Mouse (Mus musculus) B cell, adult 2 months (primary cell): Measurements from ENCODE around the gene Dzip1.
A peak's percentile ranks its signal among the peaks of the same experiment; 100 is the strongest.

Experiments
- DNase-seq, 2 experiments: peaks; one replicate each; pipeline ENCODE4 v3.0.0; 2022

Gene Dzip1

GRCm38 (mm10) chr14:118868102-118868724 lies 57.0 kb downstream of the Dzip1 start:
- no peak for DNase-seq

DNA sequence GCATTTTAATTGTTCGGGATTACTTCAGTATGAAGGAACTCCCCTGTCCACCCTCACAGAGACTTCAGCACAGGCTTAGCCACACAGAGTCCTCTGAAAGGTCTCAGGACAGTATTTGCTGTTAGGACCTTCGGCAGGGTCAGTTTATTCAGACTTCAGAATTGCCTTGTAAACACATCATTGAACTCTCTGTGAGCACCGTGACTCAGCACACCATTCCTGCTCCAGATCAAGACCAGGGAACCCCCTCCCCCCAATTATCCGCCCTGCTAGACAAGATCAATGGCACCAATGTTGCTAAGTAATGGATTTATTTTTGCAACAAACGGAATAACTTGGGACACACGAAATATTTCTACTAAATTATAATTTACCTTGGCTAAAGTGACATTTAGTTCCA lies 57.9 kb downstream of the Dzip1 start:
- no peak for DNase-seq

GRCm38 (mm10) chr14:118866014-118866811 lies 59.0 kb downstream of the Dzip1 start:
- no peak for DNase-seq

DNA sequence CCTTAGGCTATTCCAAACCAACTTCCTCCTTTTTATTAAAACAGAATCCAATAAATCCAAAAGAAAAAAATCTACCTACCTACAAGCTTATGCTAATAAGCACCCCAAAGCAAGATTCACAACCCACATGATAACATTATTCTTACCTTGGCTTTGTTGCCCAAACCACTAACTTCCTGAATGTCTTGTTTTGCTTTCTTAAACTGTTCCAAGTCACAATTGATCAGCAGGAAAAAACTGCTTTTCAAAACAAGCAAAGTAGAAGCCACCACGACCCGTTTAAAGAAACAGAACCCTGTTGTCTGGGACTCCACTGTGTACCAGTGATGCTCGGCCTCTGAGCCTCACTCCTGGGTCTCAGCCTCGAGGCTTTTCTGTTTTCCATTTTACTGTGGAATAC lies 60.4 kb downstream of the Dzip1 start:
- no peak for DNase-seq

- no peak for DNase-seq
Observed at GRCm38 (mm10) chr14:118862253-118862652, 63.0 kb downstream of the Dzip1 start.

- DNase-seq: no peak
Observed at GRCm38 (mm10) chr14:118858318-118858717, 66.9 kb downstream of the Dzip1 start.

DNA sequence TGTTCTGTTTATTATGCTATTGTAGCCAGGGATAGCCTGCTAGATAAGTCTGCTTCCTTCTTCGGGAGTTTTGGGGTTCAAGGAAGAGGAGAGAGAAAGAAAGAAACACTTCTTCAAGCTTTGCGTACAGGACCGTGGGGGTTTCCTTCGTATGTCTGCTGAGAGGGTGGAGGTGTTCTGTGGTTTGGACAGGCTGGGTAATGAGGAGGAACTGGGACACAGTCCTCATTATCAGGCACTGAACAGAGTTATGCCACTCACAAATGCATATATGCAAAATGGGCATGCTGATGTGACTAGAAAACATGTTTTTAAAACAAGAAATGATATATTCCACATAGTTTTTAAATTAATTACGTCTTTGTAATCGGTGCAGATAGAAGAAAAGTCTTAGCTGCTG lies 68.7 kb downstream of the Dzip1 start:
- peak; percentile 30 to 34 for DNase-seq

- DNase-seq: peak; percentile 53 to 54
Observed at GRCm38 (mm10) chr14:118855141-118855800, 70.0 kb downstream of the Dzip1 start.

DNA sequence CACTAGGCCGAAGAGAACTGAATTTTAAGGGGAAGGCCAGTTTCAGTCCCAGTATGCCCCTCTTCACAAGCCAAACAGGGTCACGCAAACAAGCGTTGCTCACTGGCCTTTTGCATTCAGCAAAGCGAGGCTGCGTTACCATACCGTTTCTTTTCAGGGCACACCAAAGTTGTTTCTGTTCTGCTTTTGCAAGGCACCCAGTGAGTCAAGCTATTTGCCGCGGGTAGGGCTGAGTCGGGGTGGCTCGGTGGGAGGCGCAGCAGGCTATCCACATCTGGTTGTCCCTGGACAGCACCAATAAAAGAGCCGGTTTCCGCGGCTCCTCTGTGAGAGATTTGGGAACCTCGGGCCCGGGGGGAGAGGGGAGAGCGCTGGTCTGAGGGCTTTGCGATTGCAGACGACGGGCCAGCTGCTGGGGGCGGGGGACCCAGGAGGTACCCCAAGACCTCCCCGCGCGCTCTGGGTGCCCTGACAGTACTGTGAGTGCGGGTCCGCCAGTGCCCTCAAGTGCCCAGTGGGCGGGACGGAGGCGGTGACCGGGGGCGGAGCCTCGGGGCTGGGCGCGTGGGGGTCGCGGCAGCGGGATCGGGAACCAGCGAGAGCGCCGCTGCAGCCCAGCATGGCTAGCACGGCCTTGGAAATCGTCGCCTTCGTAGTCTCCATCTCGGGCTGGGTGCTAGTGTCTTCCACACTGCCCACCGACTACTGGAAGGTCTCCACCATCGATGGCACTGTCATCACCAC lies 70.7 kb downstream of the Dzip1 start:
- DNase-seq: peak; percentile 82 to 83

DNA sequence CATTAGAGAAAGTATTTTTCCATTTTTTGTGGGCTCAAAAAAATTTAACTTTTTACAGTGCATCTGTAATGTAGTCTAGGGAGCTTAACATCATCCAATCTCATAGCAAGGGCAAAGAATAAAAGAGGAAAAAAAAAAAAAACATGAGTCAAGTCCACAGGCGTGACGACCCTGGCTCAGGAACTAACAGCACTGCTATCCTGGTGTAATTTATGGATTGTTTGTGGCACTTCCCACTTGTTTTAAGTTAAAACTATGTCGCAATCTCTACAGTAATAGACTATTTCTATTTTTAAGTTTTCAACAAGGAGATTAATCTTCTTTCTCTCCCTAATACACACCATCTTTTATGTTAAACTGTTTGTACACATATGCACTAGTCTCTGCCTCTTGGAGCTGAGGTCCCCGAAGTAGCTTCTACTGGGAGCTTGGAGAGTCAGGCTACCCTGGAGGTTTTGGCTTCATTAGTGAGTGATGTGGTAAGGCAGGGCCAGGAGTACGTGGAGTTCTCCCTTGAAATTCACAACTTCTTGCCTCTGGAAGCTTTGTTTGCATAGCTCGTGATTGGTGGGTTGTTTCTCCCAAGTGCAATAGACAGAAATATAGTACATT lies 73.7 kb downstream of the Dzip1 start:
- no peak for DNase-seq

DNA sequence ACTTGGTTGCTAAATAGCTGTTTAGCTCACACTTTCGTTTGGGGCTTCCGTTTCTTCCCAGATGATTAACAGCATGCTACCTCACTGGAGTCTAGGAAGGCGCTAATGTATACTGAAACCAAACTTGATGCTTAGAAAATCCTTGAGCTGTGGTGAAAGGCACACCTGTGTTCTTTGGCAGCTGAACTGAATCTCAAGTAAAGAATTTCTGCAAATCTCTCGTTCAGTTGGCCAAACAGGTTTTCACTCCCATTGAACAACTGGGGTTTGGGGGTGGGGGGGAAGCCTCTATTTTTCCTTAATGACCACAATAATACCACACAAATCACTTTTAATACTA lies 74.6 kb downstream of the Dzip1 start:
- peak in 1 of 2 experiments; percentile 6 for DNase-seq

- DNase-seq: no peak
Observed at GRCm38 (mm10) chr14:118850011-118850695, 75.1 kb downstream of the Dzip1 start.

DNA sequence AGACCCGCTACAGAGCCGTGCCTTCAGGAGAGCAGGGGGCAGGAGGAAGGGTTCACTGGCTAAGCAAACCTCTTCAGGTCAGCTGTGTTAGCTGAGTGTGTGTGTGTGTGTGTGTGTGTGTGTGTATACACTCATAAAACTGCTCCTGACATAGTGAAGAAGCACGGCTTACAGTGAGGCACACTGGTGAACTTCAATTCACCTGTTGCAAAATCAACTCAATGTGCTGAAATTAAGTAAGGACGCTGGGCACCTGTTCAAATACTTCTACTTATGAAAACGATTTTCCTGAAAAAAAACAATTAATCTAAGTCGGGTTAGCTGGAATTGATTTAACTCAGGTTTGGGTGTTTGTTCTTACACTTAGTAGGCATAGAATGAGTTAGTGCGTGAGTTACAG lies 77.1 kb downstream of the Dzip1 start:
- DNase-seq: no peak

GRCm38 (mm10) chr14:118846834-118847233 lies 78.4 kb downstream of the Dzip1 start:
- no peak for DNase-seq

DNA sequence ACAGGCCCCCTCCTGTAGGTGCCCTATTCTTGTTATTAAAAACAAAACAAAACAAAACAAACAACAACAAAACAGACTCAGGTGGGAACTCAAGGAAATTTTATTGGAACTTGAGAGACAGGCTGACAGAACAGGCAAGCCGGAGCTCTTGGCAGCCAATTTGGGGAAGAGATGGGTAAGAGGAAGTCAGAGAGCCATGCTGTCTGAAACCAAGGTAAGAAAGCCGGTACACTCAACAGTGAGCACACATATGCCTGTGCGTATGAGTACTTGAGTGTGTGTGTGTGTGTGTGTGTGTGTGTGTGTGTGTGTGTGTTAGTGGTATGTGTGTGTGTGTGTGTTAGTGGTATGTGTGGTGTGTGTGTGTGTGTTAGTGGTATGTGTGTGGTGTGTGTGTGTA lies 82.9 kb downstream of the Dzip1 start:
- DNase-seq: no peak

GRCm38 (mm10) chr14:118840027-118840426 lies 85.2 kb downstream of the Dzip1 start:
- DNase-seq: no peak

GRCm38 (mm10) chr14:118839416-118839815 lies 85.8 kb downstream of the Dzip1 start:
- no peak for DNase-seq

DNA sequence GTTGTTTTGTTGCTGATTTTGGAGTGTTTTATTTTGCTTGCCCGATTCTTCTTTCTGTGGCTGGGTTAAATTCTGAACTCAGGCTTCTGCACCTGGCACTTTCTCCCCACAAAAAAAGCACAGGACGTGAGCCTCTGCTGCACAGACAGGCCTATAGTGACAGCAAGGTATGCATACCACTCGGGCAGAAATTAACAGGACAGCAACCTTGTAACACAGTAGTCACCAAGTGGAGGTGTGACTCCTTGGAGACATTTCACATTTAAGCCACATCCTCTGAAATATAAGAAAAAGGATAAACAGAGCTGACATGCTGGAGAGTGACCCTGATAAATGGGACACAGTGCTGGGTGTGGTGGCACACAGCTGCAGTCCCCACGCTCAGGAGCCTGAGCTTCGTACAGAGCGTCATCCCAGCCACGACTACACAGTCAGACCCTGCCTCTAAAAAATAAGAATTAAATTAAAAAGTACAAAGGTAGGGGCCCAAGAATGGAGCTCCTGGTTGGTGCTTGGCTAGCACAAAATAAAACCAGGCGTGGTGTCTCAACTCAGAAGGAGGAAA lies 86.6 kb downstream of the Dzip1 start:
- DNase-seq: no peak

DNA sequence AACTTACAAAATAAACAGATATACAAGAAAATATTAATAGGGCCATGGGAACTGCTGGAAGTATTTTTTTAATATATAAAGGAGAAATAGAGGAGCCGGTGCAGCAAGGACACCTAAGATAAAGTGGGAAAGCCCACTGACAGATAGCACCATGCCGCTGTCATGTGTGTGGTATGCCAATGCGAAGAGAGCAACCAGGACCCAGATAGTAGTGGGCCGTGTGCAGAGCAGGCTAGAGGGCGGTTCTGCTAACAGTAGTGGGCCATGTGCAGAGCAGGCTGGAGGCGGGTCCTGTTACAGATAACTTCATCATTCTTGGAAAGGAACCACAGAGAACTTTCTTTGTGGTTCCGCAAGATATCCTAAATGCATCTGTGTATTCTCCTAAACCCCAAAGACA lies 88.5 kb downstream of the Dzip1 start:
- DNase-seq: no peak

GRCm38 (mm10) chr14:118836145-118836544 lies 89.1 kb downstream of the Dzip1 start:
- DNase-seq: no peak

GRCm38 (mm10) chr14:118834313-118834712 lies 90.9 kb downstream of the Dzip1 start:
- peak; percentile 41 to 49 for DNase-seq

GRCm38 (mm10) chr14:118833241-118833640 lies 92.0 kb downstream of the Dzip1 start:
- no peak for DNase-seq
